Mouse (Mus musculus) cortical plate, adult 2 months (tissue): ENCODE data around the gene Ganab.

ENCODE experiments used
- CTCF ChIP-seq: fragments of 200-500 bp; IDR thresholded peaks from 2 replicates; pipeline ENCODE4 v1.5.1; 2011; ENCODE audit warnings: mild to moderate bottlenecking, control low read depth, low read length; ENCODE audit not compliant: insufficient read depth; ENCODE audit errors: extremely low read depth
- POLR2A ChIP-seq: fragments of 200-500 bp; IDR thresholded peaks from 2 replicates; pipeline ENCODE4 v1.6.1; 2011; ENCODE audit warnings: mild to moderate bottlenecking, low read length, control low read depth; ENCODE audit not compliant: insufficient read depth; ENCODE audit errors: extremely low read depth

- TF ChIP-seq CTCF = no peak
- TF ChIP-seq POLR2A = no peak
Measured at GRCm38 (mm10) chr19:8895397-8895960, 2.4 kb upstream of the Ganab start.
